Mouse (Mus musculus): ENCODE results near the gene Nek9. TPM values are rescaled to one million over a fixed set of nuclear protein-coding genes. Genes with fewer than 3 reads are reported as not detected.
A peak's percentile ranks its signal among the peaks of the same experiment; 100 is the strongest.

The Nek9 gene
- 5.4 and 6.9 TPM in 2 replicates for polyA plus RNA-seq (2015; fragmentation: Nextera tagmentation; extraction: Ambion mirVana)

DNA sequence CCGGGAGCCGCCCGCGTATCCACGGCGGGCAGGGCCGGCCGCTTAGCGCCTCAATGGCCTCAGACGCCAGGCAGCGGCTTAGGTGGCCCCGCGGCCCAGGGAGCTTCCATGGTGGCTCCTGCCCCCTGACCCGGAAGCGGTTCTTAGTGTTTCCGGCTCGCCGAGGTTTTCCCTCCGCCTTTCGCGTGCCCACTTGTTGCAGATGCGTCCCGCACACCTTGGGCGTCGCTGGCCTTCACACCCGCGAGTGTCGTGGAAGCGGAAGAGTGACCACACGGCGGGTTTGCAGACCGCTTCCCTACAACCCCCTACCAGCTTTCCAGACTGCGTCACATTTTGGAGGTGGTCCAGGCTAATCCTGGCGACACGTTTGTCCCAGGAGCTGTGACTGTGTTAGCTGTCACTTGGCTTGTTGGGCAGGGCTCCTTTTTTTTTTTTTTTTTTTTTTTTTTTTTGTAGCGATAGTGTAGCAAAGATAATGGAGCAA is at the start of gene Nek9:
Nek9 (minus strand) TSS at position 120 of the 487 bp plus-strand sequence.
- Histone ChIP-seq H3K4me3 (ENCODE audit: low read depth, low read length) (peak within 1 kb of the TSS; percentile 88), H3K27me3 (ENCODE audit: control insufficient read depth, insufficient read depth, low read depth, low read length) (no peaks in the 10 kb centered on the region), H3K9me3 (replicated peaks; ENCODE audit: control insufficient read depth, low read length) (no peaks in the 10 kb centered on the region), H3K36me3 (ENCODE audit: control insufficient read depth, insufficient read depth) (peaks cover 11% of the 10 kb centered on the region), H3K4me1 (ENCODE audit: control insufficient read depth, low read depth, low read length) (peaks cover 23% of the 10 kb centered on the region), H3K4me2 (ENCODE audit: low read depth, low read length) (peak within 1 kb of the TSS; percentile 73), H3K9ac (ENCODE audit: low read depth, low read length) (peak within 1 kb of the TSS; percentile 91), H3K27ac (ENCODE audit: low read length) (peak within 1 kb of the TSS; percentile 91)
- 0% methylated on average over 36 of the region's 36 CpGs for WGBS (ENCODE audit: insufficient replicate concordance)
- peak; percentile 87 for ATAC-seq (ENCODE audit: low read depth)

- Histone ChIP-seq H3K27ac (ENCODE audit: low read length) (no peak overlapping the region), H3K27me3 (ENCODE audit: control insufficient read depth, insufficient read depth, low read depth, low read length) (no peaks in the 10 kb centered on the region; the same call in 1 of the 2 replicates), H3K9ac (ENCODE audit: low read depth, low read length) (no peak overlapping the region), H3K36me3 (ENCODE audit: control insufficient read depth, insufficient read depth) (no peaks in the 10 kb centered on the region), H3K4me1 (ENCODE audit: control insufficient read depth, low read depth, low read length) (peaks cover 23% of the 10 kb centered on the region), H3K4me2 (ENCODE audit: low read depth, low read length) (no peak overlapping the region), H3K4me3 (ENCODE audit: low read depth, low read length) (no peak overlapping the region), H3K9me3 (replicated peaks; ENCODE audit: control insufficient read depth, low read length) (no peaks in the 10 kb centered on the region)
- WGBS (ENCODE audit: insufficient replicate concordance), result 41% methylated on average over 5 of the region's 5 CpGs
- no peak for ATAC-seq (ENCODE audit: low read depth)
Observed at GRCm38 (mm10) chr12:85385995-85386375, 46.8 kb upstream of the Nek9 start.

GRCm38 (mm10) chr12:85385329-85385994 is 46.3 kb upstream of the Nek9 start:
- H3K4me1 ChIP-seq (ENCODE audit: control insufficient read depth, low read depth, low read length), result peaks cover 23% of the 10 kb centered on the region
- H3K27me3 ChIP-seq (ENCODE audit: control insufficient read depth, insufficient read depth, low read depth, low read length), result no peaks in the 10 kb centered on the region; the same call in 1 of the 2 replicates
- WGBS (ENCODE audit: insufficient replicate concordance), result 30% methylated on average over 10 of the region's 10 CpGs
- H3K9ac ChIP-seq (ENCODE audit: low read depth, low read length), result no peak overlapping the region
- peak; percentile 23; the same call in 1 of the 2 replicates for ATAC-seq (ENCODE audit: low read depth)
- H3K4me3 ChIP-seq (ENCODE audit: low read depth, low read length), result no peak overlapping the region
- no peaks in the 10 kb centered on the region for H3K36me3 ChIP-seq (ENCODE audit: control insufficient read depth, insufficient read depth)
- peak overlapping the region; percentile 65 for H3K27ac ChIP-seq (ENCODE audit: low read length)
- H3K4me2 ChIP-seq (ENCODE audit: low read depth, low read length), result no peak overlapping the region
- H3K9me3 ChIP-seq (replicated peaks; ENCODE audit: control insufficient read depth, low read length), result no peaks in the 10 kb centered on the region

DNA sequence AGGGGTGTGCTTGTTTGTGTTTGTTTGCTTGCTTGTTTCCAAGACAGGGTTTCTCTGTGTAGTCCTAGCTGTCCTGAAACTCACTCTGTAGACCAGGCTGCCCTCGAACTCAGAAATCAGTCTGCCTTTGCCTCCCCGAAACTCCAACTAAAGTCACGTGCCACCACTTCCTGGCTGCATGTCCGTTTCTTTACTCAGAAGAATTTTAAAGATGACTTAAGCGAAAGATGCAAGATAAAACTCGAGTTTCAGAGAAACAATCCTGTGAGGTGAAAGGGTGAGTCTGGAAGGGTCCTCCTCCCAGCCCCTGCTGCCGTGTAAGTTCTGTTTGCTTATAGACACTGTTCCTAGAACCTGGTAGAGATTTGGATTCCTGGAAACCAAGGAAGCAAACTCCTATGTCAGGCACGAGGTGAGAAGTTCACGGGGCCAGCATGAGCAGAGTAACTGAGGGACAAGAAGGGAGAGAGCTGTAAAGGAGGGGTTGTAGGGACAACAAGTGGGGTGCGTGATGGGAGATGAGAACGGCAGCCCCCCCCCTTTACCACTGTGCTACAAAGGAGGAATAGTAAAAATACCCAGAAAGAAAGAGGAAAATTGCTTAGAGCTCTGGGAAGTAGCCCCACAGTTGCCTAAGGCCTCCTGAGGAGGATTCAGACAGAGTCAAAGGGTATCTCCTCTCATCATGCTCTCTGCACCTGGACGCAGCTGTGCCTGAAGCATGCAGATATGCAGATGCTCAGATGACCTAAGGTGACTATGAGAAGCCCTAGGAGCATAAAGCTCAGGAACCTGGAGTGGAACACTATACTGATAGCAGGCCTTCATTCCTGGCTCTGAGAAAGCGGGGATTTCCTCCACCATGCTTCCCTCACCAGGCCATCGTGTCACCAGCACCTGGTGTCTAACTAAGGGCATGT is 43.9 kb upstream of the Nek9 start:
- H3K4me2 ChIP-seq (ENCODE audit: low read depth, low read length), result no peak overlapping the region
- peaks cover 4% of the 10 kb centered on the region; the same call in 1 of the 2 replicates for H3K4me1 ChIP-seq (ENCODE audit: control insufficient read depth, low read depth, low read length)
- no peak overlapping the region for H3K9ac ChIP-seq (ENCODE audit: low read depth, low read length)
- H3K36me3 ChIP-seq (ENCODE audit: control insufficient read depth, insufficient read depth), result no peaks in the 10 kb centered on the region
- no peaks in the 10 kb centered on the region; the same call in 1 of the 2 replicates for H3K27me3 ChIP-seq (ENCODE audit: control insufficient read depth, insufficient read depth, low read depth, low read length)
- ATAC-seq (ENCODE audit: low read depth), result no peak
- no peak overlapping the region for H3K4me3 ChIP-seq (ENCODE audit: low read depth, low read length)
- H3K9me3 ChIP-seq (replicated peaks; ENCODE audit: control insufficient read depth, low read length), result no peaks in the 10 kb centered on the region
- no peak overlapping the region for H3K27ac ChIP-seq (ENCODE audit: low read length)
- 39% methylated on average over 14 of the region's 14 CpGs for WGBS (ENCODE audit: insufficient replicate concordance)

DNA sequence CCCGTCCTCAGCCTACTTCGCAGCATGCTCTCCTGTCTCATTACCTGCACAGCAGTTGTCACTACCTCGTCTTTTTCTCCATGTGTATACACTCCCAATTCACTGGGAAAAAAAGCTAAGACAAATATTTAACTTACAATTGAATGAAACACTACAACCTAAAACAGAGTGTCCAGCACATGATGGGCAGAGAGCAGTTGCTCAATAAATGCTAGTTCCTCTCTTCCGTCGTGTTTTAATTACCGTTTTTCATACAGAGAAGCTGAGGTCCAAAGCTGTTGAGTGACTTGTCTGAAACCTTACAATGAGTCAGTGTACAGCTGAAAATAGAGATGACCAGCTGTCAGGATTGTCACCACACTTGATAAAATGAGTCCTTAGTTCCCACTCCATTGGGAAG is 42.4 kb upstream of the Nek9 start:
- Histone ChIP-seq H3K4me2 (ENCODE audit: low read depth, low read length) (no peak overlapping the region), H3K4me1 (ENCODE audit: control insufficient read depth, low read depth, low read length) (peaks cover 4% of the 10 kb centered on the region; the same call in 1 of the 2 replicates), H3K4me3 (ENCODE audit: low read depth, low read length) (no peak overlapping the region), H3K36me3 (ENCODE audit: control insufficient read depth, insufficient read depth) (no peaks in the 10 kb centered on the region), H3K27ac (ENCODE audit: low read length) (no peak overlapping the region), H3K27me3 (ENCODE audit: control insufficient read depth, insufficient read depth, low read depth, low read length) (no peaks in the 10 kb centered on the region; the same call in 1 of the 2 replicates), H3K9me3 (replicated peaks; ENCODE audit: control insufficient read depth, low read length) (no peaks in the 10 kb centered on the region), H3K9ac (ENCODE audit: low read depth, low read length) (no peak overlapping the region)
- no peak for ATAC-seq (ENCODE audit: low read depth)
- WGBS (ENCODE audit: insufficient replicate concordance), result 54% methylated on average over 6 of the region's 6 CpGs

GRCm38 (mm10) chr12:85380942-85381341 is 41.8 kb upstream of the Nek9 start:
- H3K4me3 ChIP-seq (ENCODE audit: low read depth, low read length), result no peak overlapping the region
- H3K4me1 ChIP-seq (ENCODE audit: control insufficient read depth, low read depth, low read length), result peaks cover 4% of the 10 kb centered on the region; the same call in 1 of the 2 replicates
- H3K9me3 ChIP-seq (replicated peaks; ENCODE audit: control insufficient read depth, low read length), result no peaks in the 10 kb centered on the region
- no peaks in the 10 kb centered on the region; the same call in 1 of the 2 replicates for H3K27me3 ChIP-seq (ENCODE audit: control insufficient read depth, insufficient read depth, low read depth, low read length)
- H3K9ac ChIP-seq (ENCODE audit: low read depth, low read length), result no peak overlapping the region
- ATAC-seq (ENCODE audit: low read depth), result no peak
- no peak overlapping the region for H3K4me2 ChIP-seq (ENCODE audit: low read depth, low read length)
- H3K27ac ChIP-seq (ENCODE audit: low read length), result no peak overlapping the region
- 63% methylated on average over 7 of the region's 7 CpGs for WGBS (ENCODE audit: insufficient replicate concordance)
- H3K36me3 ChIP-seq (ENCODE audit: control insufficient read depth, insufficient read depth), result no peaks in the 10 kb centered on the region

DNA sequence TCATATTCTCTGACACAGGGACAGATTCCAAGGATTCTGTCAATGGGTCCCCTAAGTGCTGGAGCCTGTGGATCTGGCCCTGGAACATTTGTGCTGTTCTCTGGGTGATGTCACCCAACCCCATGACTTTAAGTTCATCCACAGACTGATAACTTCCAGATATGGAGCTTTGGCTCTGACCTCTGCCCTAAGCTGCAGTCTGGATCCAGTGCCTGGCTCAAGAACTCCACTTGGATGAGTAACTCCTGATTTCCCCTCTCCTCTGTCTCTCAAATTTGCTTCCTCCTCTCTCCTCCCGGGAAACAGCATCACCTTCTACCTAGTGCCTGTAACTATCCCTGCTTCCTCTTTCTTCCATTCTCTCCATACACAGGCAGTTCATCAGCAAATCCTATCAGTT is 41.1 kb upstream of the Nek9 start:
- H3K36me3 ChIP-seq (ENCODE audit: control insufficient read depth, insufficient read depth), result no peaks in the 10 kb centered on the region
- H3K4me3 ChIP-seq (ENCODE audit: low read depth, low read length), result no peak overlapping the region
- H3K27ac ChIP-seq (ENCODE audit: low read length), result no peak overlapping the region
- H3K9me3 ChIP-seq (replicated peaks; ENCODE audit: control insufficient read depth, low read length), result no peaks in the 10 kb centered on the region
- no peaks in the 10 kb centered on the region; the same call in 1 of the 2 replicates for H3K27me3 ChIP-seq (ENCODE audit: control insufficient read depth, insufficient read depth, low read depth, low read length)
- 53% methylated on average over 1 of the region's 1 CpGs for WGBS (ENCODE audit: insufficient replicate concordance)
- no peak for ATAC-seq (ENCODE audit: low read depth)
- H3K4me1 ChIP-seq (ENCODE audit: control insufficient read depth, low read depth, low read length), result peaks cover 7% of the 10 kb centered on the region
- no peak overlapping the region for H3K9ac ChIP-seq (ENCODE audit: low read depth, low read length)
- H3K4me2 ChIP-seq (ENCODE audit: low read depth, low read length), result no peak overlapping the region

DNA sequence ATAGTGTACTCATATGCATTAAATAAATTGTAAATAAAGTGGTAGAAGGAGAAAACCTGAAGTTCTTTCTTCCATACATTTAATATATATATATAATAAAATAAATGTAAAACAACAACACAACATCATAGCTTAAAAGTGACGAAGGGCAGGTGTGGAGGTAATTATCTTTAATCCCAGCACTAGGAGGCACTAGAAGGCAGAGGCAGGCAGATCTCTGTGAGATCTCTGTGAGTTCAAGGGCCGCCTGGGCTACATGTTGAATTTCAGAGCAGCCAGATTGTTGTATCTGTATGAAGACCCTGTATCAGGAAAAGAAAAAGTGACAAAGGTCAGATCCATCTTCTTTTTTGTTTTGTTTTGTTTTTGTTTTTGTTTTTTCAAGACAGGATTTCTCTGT is 39.1 kb upstream of the Nek9 start:
- Histone ChIP-seq H3K4me2 (ENCODE audit: low read depth, low read length) (no peak overlapping the region), H3K27me3 (ENCODE audit: control insufficient read depth, insufficient read depth, low read depth, low read length) (no peaks in the 10 kb centered on the region), H3K36me3 (ENCODE audit: control insufficient read depth, insufficient read depth) (no peaks in the 10 kb centered on the region), H3K9me3 (replicated peaks; ENCODE audit: control insufficient read depth, low read length) (no peaks in the 10 kb centered on the region), H3K4me3 (ENCODE audit: low read depth, low read length) (no peak overlapping the region), H3K4me1 (ENCODE audit: control insufficient read depth, low read depth, low read length) (peaks cover 11% of the 10 kb centered on the region), H3K27ac (ENCODE audit: low read length) (no peak overlapping the region), H3K9ac (ENCODE audit: low read depth, low read length) (no peak overlapping the region)
- ATAC-seq (ENCODE audit: low read depth), result no peak
- 50% methylated on average over 2 of the region's 2 CpGs for WGBS (ENCODE audit: insufficient replicate concordance)
